Mouse (Mus musculus): ENCODE results near the gene Dcst1. TPM values are rescaled to one million over a fixed set of nuclear protein-coding genes. Genes with fewer than 3 reads are reported as not detected.

Gene Dcst1
- polyA plus RNA-seq, 1 experiment = not detected

DNA sequence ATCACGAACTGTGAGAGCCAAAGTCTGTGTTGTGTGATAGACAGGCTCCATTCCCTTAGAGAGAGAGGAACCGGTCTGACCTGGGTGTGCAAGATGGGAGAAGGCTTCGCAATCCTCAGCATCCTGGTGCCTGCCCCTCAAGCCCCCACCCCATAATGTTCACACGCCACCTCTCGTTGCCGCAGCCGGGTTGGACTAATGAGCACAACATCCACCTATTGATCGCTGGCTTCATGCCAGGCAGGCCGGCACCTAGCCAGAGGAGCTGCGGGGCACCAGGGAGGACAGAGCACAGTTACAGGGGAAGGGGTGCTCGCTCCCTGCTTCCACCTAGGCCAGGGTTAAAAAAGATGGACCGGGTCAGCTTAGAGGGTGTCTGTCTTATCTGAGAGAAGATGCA is 32.6 kb downstream of the Dcst1 start:
- Histone ChIP-seq H3K27me3 (ENCODE audit: control insufficient read depth) (peaks cover 58% of the 10 kb centered on the region), H3K4me1 (ENCODE audit: control insufficient read depth) (peaks cover 3% of the 10 kb centered on the region), H3K36me3 (ENCODE audit: control insufficient read depth) (no peaks in the 10 kb centered on the region), H3K4me3 (replicated peaks) (no peak overlapping the region), H3K9me3 (ENCODE audit: control insufficient read depth, low read length) (no peaks in the 10 kb centered on the region)
- TF ChIP-seq TAL1 (IDR thresholded peaks at IDR 0.05; ENCODE audit: low read length) = no peak
- TF ChIP-seq GATA1 (IDR thresholded peaks at IDR 0.05; ENCODE audit: low read length) = no peak

DNA sequence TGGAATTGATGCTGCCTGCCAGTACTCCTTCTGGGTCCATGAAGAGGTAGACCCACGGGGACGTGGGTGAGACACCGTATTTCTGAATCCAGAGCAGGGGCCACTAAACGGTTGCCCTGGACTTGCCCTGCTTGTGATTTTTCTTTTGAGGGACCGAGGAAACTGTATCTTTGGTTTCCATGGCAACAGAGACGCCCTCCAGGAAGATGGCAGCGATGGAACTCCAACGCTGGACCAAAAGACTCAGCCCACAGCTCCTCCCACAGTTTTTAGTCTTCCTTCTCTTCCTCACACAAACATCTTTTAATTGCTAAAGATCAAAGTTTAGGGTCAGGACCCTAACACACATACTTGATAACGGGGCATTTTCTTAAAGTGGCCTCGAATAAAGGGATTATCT is 33.0 kb downstream of the Dcst1 start:
- TF ChIP-seq TAL1 (IDR thresholded peaks at IDR 0.05; ENCODE audit: low read length) (no peak), GATA1 (IDR thresholded peaks at IDR 0.05; ENCODE audit: low read length) (no peak)
- Histone ChIP-seq H3K27me3 (ENCODE audit: control insufficient read depth) (peaks cover 57% of the 10 kb centered on the region), H3K9me3 (ENCODE audit: control insufficient read depth, low read length) (no peaks in the 10 kb centered on the region), H3K4me1 (ENCODE audit: control insufficient read depth) (peaks cover 2% of the 10 kb centered on the region; the same call in 1 of the 2 replicates), H3K4me3 (replicated peaks) (no peak overlapping the region), H3K36me3 (ENCODE audit: control insufficient read depth) (no peaks in the 10 kb centered on the region)

DNA sequence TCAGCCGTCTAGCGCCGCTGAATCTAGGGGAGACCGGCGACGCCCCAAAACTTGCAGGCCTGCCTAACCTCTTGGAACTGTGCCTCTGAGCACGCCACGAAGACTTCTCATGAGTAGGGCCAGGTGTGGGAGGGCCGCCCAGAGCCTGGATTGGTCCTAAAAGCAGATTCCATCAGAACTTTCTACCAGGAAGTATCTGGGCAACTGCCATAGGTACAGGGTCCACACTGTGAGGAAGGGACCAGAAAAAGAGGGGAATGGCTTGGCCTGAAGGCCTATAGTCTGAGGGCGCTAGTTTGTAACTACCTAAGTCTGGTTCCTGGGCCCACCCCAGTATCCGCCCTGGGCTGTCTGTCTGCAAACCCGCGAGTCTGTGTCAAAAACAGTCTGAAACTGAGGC is 33.5 kb downstream of the Dcst1 start:
- TF ChIP-seq GATA1 (IDR thresholded peaks at IDR 0.05; ENCODE audit: low read length) = no peak
- TF ChIP-seq TAL1 (IDR thresholded peaks at IDR 0.05; ENCODE audit: low read length) = no peak
- Histone ChIP-seq H3K4me1 (ENCODE audit: control insufficient read depth) (peaks cover 2% of the 10 kb centered on the region; the same call in 1 of the 2 replicates), H3K27me3 (ENCODE audit: control insufficient read depth) (peaks cover 55% of the 10 kb centered on the region), H3K4me3 (replicated peaks) (no peak overlapping the region), H3K36me3 (ENCODE audit: control insufficient read depth) (no peaks in the 10 kb centered on the region), H3K9me3 (ENCODE audit: control insufficient read depth, low read length) (no peaks in the 10 kb centered on the region)

DNA sequence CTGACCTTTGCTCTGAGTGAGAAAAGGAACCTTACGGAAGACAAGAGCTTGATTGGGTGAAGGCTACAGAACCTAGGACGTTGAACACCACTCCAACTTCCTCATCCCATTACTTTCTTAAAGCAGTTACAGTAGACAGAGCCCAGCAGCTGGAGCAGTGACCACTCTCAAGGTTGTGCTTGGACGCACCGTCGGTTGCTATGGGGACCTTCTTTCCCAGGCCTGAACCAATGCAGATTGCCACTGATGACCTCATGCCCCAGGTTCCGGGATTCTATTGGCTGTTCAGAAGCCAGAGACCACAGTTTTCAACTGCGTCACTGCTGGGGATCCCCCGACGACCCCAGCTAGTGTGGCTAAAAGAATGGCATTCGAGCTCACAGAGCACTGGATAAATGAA is 34.1 kb downstream of the Dcst1 start:
- Histone ChIP-seq H3K27me3 (ENCODE audit: control insufficient read depth) (peaks cover 52% of the 10 kb centered on the region), H3K4me1 (ENCODE audit: control insufficient read depth) (peaks cover 3% of the 10 kb centered on the region), H3K4me3 (replicated peaks) (no peak overlapping the region), H3K36me3 (ENCODE audit: control insufficient read depth) (no peaks in the 10 kb centered on the region), H3K9me3 (ENCODE audit: control insufficient read depth, low read length) (no peaks in the 10 kb centered on the region)
- no peak for TF ChIP-seq TAL1 (IDR thresholded peaks at IDR 0.05; ENCODE audit: low read length)
- no peak for TF ChIP-seq GATA1 (IDR thresholded peaks at IDR 0.05; ENCODE audit: low read length)

DNA sequence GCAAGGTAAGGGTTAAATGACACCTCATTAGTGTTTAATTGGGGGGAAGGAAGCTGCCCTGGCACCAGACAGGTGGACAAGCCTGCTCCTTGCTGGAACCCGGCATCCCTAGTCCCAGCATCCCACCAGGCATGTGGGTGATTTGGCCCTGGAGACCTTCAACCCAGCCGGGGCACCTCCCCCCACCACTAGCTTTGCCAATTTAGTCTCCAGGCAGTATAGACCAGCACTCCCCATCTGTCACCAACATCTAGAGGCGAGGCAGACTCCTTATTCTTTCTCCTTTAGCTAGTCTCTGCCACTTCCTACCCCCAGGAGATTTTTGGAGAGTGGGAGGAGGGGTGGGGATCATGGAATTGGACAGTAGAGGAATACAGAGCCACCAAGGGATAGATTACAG is 34.7 kb downstream of the Dcst1 start:
- Histone ChIP-seq H3K4me1 (ENCODE audit: control insufficient read depth) (peaks cover 5% of the 10 kb centered on the region), H3K4me3 (replicated peaks) (no peak overlapping the region), H3K9me3 (ENCODE audit: control insufficient read depth, low read length) (no peaks in the 10 kb centered on the region), H3K27me3 (ENCODE audit: control insufficient read depth) (peaks cover 57% of the 10 kb centered on the region), H3K36me3 (ENCODE audit: control insufficient read depth) (no peaks in the 10 kb centered on the region)
- TF ChIP-seq GATA1 (IDR thresholded peaks at IDR 0.05; ENCODE audit: low read length) = no peak
- TF ChIP-seq TAL1 (IDR thresholded peaks at IDR 0.05; ENCODE audit: low read length) = no peak

DNA sequence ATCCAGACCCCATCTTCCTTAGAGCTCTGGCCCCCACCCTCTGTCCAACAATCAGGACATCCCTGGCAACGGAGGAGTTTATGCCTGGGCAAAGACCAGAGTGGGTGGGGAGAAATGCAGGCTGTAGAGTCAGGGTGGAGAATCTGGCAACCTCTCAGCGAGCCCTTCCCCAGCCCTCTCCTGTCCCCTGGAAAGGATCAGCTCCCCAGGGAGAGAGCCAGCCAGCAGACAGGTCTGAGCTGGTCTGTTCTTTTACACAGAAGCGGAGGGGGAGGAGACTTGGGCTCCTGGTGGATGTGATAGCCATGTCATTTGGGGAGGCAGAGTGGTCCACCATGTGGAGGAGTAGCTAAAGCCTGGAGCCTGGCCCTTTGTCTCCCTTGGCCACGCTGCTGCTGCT is 36.4 kb downstream of the Dcst1 start:
- no peaks in the 10 kb centered on the region for H3K9me3 ChIP-seq (ENCODE audit: control insufficient read depth, low read length)
- no peak overlapping the region for H3K4me3 ChIP-seq (replicated peaks)
- TF ChIP-seq GATA1 (IDR thresholded peaks at IDR 0.05; ENCODE audit: low read length) = no peak
- TF ChIP-seq TAL1 (IDR thresholded peaks at IDR 0.05; ENCODE audit: low read length) = no peak
- no peaks in the 10 kb centered on the region for H3K36me3 ChIP-seq (ENCODE audit: control insufficient read depth)
- H3K27me3 ChIP-seq (ENCODE audit: control insufficient read depth) = peaks cover 57% of the 10 kb centered on the region
- H3K4me1 ChIP-seq (ENCODE audit: control insufficient read depth) = peaks cover 5% of the 10 kb centered on the region

DNA sequence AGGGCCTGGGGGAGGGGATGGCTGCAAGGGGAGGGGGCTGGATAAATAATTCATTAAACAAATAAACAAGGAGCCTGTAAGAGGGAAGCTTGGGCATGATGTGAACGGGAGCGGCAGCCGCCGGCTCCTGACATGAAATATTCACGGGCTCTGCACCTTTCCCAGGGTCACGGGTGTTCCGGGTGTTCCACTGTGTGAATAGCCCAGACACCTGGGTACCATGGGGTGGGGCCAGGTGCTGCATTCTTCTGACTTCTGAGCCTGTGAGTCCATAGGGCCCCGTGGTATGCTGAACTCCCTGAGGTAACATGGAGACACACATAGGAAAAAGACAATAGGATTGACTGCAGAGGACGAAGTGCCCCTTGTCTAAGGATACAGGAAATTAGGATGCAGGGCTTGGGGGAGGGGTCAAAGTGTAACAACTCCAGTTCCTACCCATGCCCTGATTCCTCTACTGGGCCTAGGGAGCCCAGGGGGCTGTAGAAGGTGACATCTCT is 37.6 kb downstream of the Dcst1 start:
- no peak for TF ChIP-seq TAL1 (IDR thresholded peaks at IDR 0.05; ENCODE audit: low read length)
- no peak for TF ChIP-seq GATA1 (IDR thresholded peaks at IDR 0.05; ENCODE audit: low read length)
- H3K4me1 ChIP-seq (ENCODE audit: control insufficient read depth) = peaks cover 7% of the 10 kb centered on the region
- no peak overlapping the region for H3K4me3 ChIP-seq (replicated peaks)
- H3K27me3 ChIP-seq (ENCODE audit: control insufficient read depth) = peaks cover 69% of the 10 kb centered on the region
- no peaks in the 10 kb centered on the region; the same call in 1 of the 2 replicates for H3K9me3 ChIP-seq (ENCODE audit: control insufficient read depth, low read length)
- no peaks in the 10 kb centered on the region for H3K36me3 ChIP-seq (ENCODE audit: control insufficient read depth)

DNA sequence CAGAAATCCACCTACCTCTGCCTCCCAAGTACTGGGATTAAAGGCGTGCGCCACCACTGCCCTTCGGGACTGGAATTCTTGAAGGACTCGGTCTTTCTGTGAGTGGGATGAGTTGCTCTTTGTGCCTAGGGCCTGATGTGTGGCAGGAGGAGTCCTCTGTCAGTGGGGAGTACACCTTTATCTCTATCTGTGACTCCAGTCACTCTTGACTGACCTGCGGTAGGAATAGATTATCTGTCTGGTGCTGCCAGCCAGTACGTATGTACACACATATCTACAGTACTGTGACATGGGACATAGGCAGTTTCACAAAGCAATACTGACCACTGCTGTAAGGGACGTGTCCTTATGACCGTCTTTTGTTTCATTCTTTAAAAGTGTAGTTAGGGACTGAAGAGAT is 39.2 kb downstream of the Dcst1 start:
- Histone ChIP-seq H3K27me3 (ENCODE audit: control insufficient read depth) (peaks cover 75% of the 10 kb centered on the region), H3K9me3 (ENCODE audit: control insufficient read depth, low read length) (peaks cover 4% of the 10 kb centered on the region; the same call in 1 of the 2 replicates), H3K4me3 (replicated peaks) (no peak overlapping the region), H3K4me1 (ENCODE audit: control insufficient read depth) (peaks cover 8% of the 10 kb centered on the region), H3K36me3 (ENCODE audit: control insufficient read depth) (no peaks in the 10 kb centered on the region)
- TF ChIP-seq TAL1 (IDR thresholded peaks at IDR 0.05; ENCODE audit: low read length) = no peak
- TF ChIP-seq GATA1 (IDR thresholded peaks at IDR 0.05; ENCODE audit: low read length) = no peak

DNA sequence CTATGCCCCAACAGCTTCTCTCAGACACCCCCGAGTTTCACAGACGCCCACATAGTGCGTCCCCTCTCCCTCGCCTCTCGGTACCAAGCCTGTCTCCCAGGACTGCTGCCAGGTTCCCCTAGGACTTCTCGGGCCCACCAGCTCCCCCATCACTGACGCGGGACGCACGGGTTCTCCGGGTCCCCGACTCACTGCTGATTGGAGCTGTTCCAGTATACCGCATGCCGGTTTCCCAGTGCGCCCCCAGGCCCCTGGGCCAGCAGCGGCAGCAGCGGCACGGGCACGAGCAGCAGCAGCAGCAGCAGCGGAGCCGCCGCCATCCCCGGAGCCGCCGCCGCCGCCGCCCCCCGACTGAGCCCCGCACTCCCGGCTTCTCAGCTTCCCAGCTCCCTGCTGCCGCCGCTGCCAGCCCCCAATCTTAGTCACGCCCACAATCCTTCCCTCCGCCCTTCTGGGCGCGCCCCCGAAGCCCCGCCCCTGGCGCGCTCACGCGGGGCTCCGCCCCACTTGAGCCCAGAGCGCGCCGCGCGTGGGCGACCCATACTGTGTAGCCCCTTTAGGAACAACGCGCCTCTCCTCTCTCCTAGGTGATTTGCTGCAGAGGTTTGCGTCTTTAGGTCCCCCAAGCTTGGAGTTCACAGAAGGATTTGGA is 42.4 kb downstream of the Dcst1 start, which contains the start of gene Efna3:
Efna3 (minus strand) TSS at position 452 of the 652 bp plus-strand sequence.
- TF ChIP-seq TAL1 (IDR thresholded peaks at IDR 0.05; ENCODE audit: low read length) (no peak), GATA1 (IDR thresholded peaks at IDR 0.05; ENCODE audit: low read length) (no peak)
- H3K4me3 ChIP-seq (replicated peaks) = no peak within 1 kb of the TSS
- H3K27me3 ChIP-seq (ENCODE audit: control insufficient read depth) = peaks cover 83% of the 10 kb centered on the region
- H3K9me3 ChIP-seq (ENCODE audit: control insufficient read depth, low read length) = peaks cover 10% of the 10 kb centered on the region; the same call in 1 of the 2 replicates
- H3K36me3 ChIP-seq (ENCODE audit: control insufficient read depth) = no peaks in the 10 kb centered on the region
- H3K4me1 ChIP-seq (ENCODE audit: control insufficient read depth) = peaks cover 10% of the 10 kb centered on the region
